Mouse (Mus musculus) testis, adult 2 months (tissue): ENCODE data around the gene Pitx2.

Experiments
- CTCF ChIP-seq: fragments of 200-500 bp; IDR thresholded peaks from 2 replicates; pipeline ENCODE4 v1.5.1; 2012; ENCODE audit warnings: low read depth, mild to moderate bottlenecking, inconsistent platforms, low read length, moderate library complexity; ENCODE audit not compliant: control insufficient read depth, insufficient read depth, insufficient replicate concordance
- POLR2A ChIP-seq: fragments of 200-500 bp; IDR thresholded peaks from 2 replicates; pipeline ENCODE4 v1.6.1; 2012; ENCODE audit warnings: low read depth, mild to moderate bottlenecking, inconsistent platforms, low read length, moderate library complexity; ENCODE audit not compliant: control insufficient read depth

- no peak for TF ChIP-seq POLR2A
- TF ChIP-seq CTCF = no peak
Measured at GRCm38 (mm10) chr3:129201681-129202255, 2.1 kb downstream of the Pitx2 start.
